Mouse (Mus musculus) embryonic facial prominence, embryonic 11.5 days (tissue): Measurements from ENCODE around the gene Lamtor5. TPM values are rescaled to one million over a fixed set of nuclear protein-coding genes. Genes with fewer than 3 reads are reported as not detected.
A peak's percentile ranks its signal among the peaks of the same experiment; 100 is the strongest.
"Not testable (repeated sequence)": the region's sequence is repeated elsewhere in the genome, so short reads cannot be mapped to it uniquely, and the experiment has no call there.

Experiments used
- ATAC-seq: fragments of 200-750 bp; cut with Nextera tagmentation; replicated peaks from 2 replicates; pipeline ENCODE4 v1.8.0; 2017; ENCODE audit warnings: low read depth; ENCODE audit not compliant: insufficient number of reproducible peaks, low FRiP score, low TSS enrichment
- DNase-seq: peaks from one replicate; pipeline ENCODE4 v3.0.0-alpha.2; 2015; ENCODE audit warnings: low spot score
- H3K27ac ChIP-seq: fragments of 300-500 bp; sonication (generic); replicated peaks from 2 replicates; pipeline ENCODE4 v1.5.1; 2014; ENCODE audit warnings: mild to moderate bottlenecking, low read depth, low read length, control low read depth
- H3K27me3 ChIP-seq: fragments of 300-500 bp; sonication (generic); 2 replicates; pipeline ENCODE4 v1.6.1; 2014; ENCODE audit warnings: mild to moderate bottlenecking, low read length, moderate library complexity, mixed read lengths; ENCODE audit not compliant: control insufficient read depth, insufficient read depth
- H3K36me3 ChIP-seq: fragments of 300-500 bp; sonication (generic); replicated peaks from 2 replicates; pipeline ENCODE4 v1.6.1; 2014; ENCODE audit warnings: low read depth, mild to moderate bottlenecking, low read length, moderate library complexity, mixed read lengths; ENCODE audit not compliant: control insufficient read depth, insufficient read depth
- H3K4me1 ChIP-seq: fragments of 300-500 bp; sonication (generic); 2 replicates; pipeline ENCODE4 v1.6.1; 2014; ENCODE audit warnings: low read length, mixed read lengths; ENCODE audit not compliant: control insufficient read depth, insufficient read depth
- H3K4me2 ChIP-seq: fragments of 300-500 bp; sonication (generic); 2 replicates; pipeline ENCODE4 v1.6.1; 2014; ENCODE audit warnings: low read depth, mild to moderate bottlenecking, control low read depth, low read length, moderate library complexity
- H3K4me3 ChIP-seq: fragments of 300-500 bp; sonication (generic); 2 replicates; pipeline ENCODE4 v1.5.1; 2014; ENCODE audit warnings: low read depth, low read length, control low read depth
- H3K9ac ChIP-seq: fragments of 300-500 bp; sonication (generic); replicated peaks from 2 replicates; pipeline ENCODE4 v1.6.1; 2014; ENCODE audit warnings: mild to moderate bottlenecking, control low read depth, low read length
- H3K9me3 ChIP-seq: fragments of 300-500 bp; sonication (generic); replicated peaks from 2 replicates; pipeline ENCODE4 v1.6.1; 2016; ENCODE audit warnings: mild to moderate bottlenecking, low read length, inconsistent platforms, mixed read lengths; ENCODE audit not compliant: control insufficient read depth
- whole genome bisulfite sequencing: fragments of 180-500 bp; shearing (Covaris S2); extraction: QIAGEN DNeasy Blood & Tissue Kit; methylation state at CpG from one replicate; pipeline ENCODE4 v1.1.7; 2014; 5-methylcytosine and 5-hydroxymethylcytosine counted together
- polyA plus RNA-seq: library from polyadenylated mRNA; unstranded; fragments of >200 nt; fragmentation: Nextera tagmentation; extraction: Ambion mirVana; gene quantifications from 2 replicates; pipeline ENCODE4 v1.2.1, GENCODE M21; 2014

Lamtor5 gene
- polyA plus RNA-seq, 1 experiment from 2014 or later, result 186 TPM

- H3K27me3 ChIP-seq, result no peaks in the 10 kb centered on the region
- no peak overlapping the region for H3K4me2 ChIP-seq
- no peaks in the 10 kb centered on the region for H3K4me1 ChIP-seq
- H3K4me3 ChIP-seq, result no peak overlapping the region
- H3K9ac ChIP-seq, result no peak overlapping the region
- DNase-seq (no peak), ATAC-seq (no peak)
- H3K27ac ChIP-seq, result no peak overlapping the region
- H3K9me3 ChIP-seq, result no peaks in the 10 kb centered on the region
- no peaks in the 10 kb centered on the region for H3K36me3 ChIP-seq
- 65% methylated on average over 5 of the region's 5 CpGs for WGBS
Observed at GRCm38 (mm10) chr3:107275351-107275750, 3.3 kb upstream of the Lamtor5 start.

GRCm38 (mm10) chr3:107275996-107276395 is 2.7 kb upstream of the Lamtor5 start:
- DNase-seq, result no peak
- ATAC-seq, result no peak

GRCm38 (mm10) chr3:107276626-107277025 is 2.0 kb upstream of the Lamtor5 start:
- no peak for ATAC-seq
- WGBS, result 79% methylated on average over 3 of the region's 3 CpGs

More at GRCm38 (mm10) chr3:107275996-107276395, 2.7 kb upstream of the Lamtor5 start:
- Histone ChIP-seq H3K4me3 (no peak overlapping the region), H3K27ac (no peak overlapping the region), H3K9ac (no peak overlapping the region), H3K36me3 (no peaks in the 10 kb centered on the region), H3K4me2 (no peak overlapping the region), H3K9me3 (no peaks in the 10 kb centered on the region), H3K4me1 (no peaks in the 10 kb centered on the region), H3K27me3 (no peaks in the 10 kb centered on the region)
- WGBS, result 56% methylated on average over 4 of the region's 4 CpGs

GRCm38 (mm10) chr3:107286123-107286522 is 7.5 kb downstream of the Lamtor5 start:
- Histone ChIP-seq H3K27me3 (no peaks in the 10 kb centered on the region), H3K36me3 (peaks cover 4% of the 10 kb centered on the region; the same call in 1 of the 2 replicates), H3K9me3 (no peaks in the 10 kb centered on the region), H3K4me1 (no peaks in the 10 kb centered on the region; the same call in 1 of the 2 replicates), H3K4me2 (no peak overlapping the region), H3K4me3 (no peak overlapping the region), H3K27ac (no peak overlapping the region), H3K9ac (no peak overlapping the region)
- no peak for ATAC-seq
- DNase-seq, result no peak
- WGBS, result 83% methylated on average over 2 of the region's 2 CpGs

More at GRCm38 (mm10) chr3:107276626-107277025, 2.0 kb upstream of the Lamtor5 start:
- Histone ChIP-seq H3K27me3 (no peaks in the 10 kb centered on the region), H3K36me3 (no peaks in the 10 kb centered on the region), H3K4me2 (no peak overlapping the region), H3K9me3 (no peaks in the 10 kb centered on the region), H3K27ac (no peak overlapping the region), H3K4me3 (no peak overlapping the region), H3K9ac (no peak overlapping the region), H3K4me1 (no peaks in the 10 kb centered on the region)
- no peak for DNase-seq

GRCm38 (mm10) chr3:107287346-107287745 is 8.7 kb downstream of the Lamtor5 start:
- Histone ChIP-seq H3K4me1 (no peaks in the 10 kb centered on the region; the same call in 1 of the 2 replicates), H3K27me3 (no peaks in the 10 kb centered on the region), H3K27ac (no peak overlapping the region), H3K9ac (no peak overlapping the region), H3K4me3 (no peak overlapping the region), H3K9me3 (no peaks in the 10 kb centered on the region), H3K36me3 (peaks cover 4% of the 10 kb centered on the region; the same call in 1 of the 2 replicates), H3K4me2 (no peak overlapping the region)
- DNase-seq, result no peak
- no peak for ATAC-seq

GRCm38 (mm10) chr3:107290764-107291381 is 12.2 kb downstream of the Lamtor5 start, which contains the start of gene Slc16a4:
TSS of gene Slc16a4 (plus strand) at chr3:107291230.
- Histone ChIP-seq H3K9me3 (no peaks in the 10 kb centered on the region), H3K27me3 (no peaks in the 10 kb centered on the region), H3K27ac (no peak within 1 kb of the TSS), H3K36me3 (no peaks in the 10 kb centered on the region), H3K4me1 (no peaks in the 10 kb centered on the region; the same call in 1 of the 2 replicates), H3K9ac (no peak within 1 kb of the TSS), H3K4me2 (no peak within 1 kb of the TSS; the same call in 1 of the 2 replicates), H3K4me3 (no peak within 1 kb of the TSS)
- 21% methylated on average over 9 of the region's 9 CpGs for WGBS
- DNase-seq, result peak; percentile 79
- peak; percentile 57; the same call in 1 of the 2 replicates for ATAC-seq

GRCm38 (mm10) chr3:107295672-107296360 is 17.2 kb downstream of the Lamtor5 start:
- Histone ChIP-seq H3K9ac (no peak overlapping the region), H3K4me2 (no peak overlapping the region), H3K4me3 (no peak overlapping the region), H3K27me3 (no peaks in the 10 kb centered on the region), H3K36me3 (no peaks in the 10 kb centered on the region), H3K4me1 (no peaks in the 10 kb centered on the region; the same call in 1 of the 2 replicates), H3K27ac (no peak overlapping the region), H3K9me3 (no peaks in the 10 kb centered on the region)
- no peak for DNase-seq
- 91% methylated on average over 5 of the region's 5 CpGs for WGBS
- no peak for ATAC-seq

- H3K4me1 ChIP-seq, DNase-seq, H3K27ac ChIP-seq, H3K4me3 ChIP-seq, ATAC-seq, H3K27me3 ChIP-seq, H3K9ac ChIP-seq, H3K4me2 ChIP-seq, H3K9me3 ChIP-seq, H3K36me3 ChIP-seq: not testable (repeated sequence)
- 71% methylated on average over 4 of the region's 4 CpGs for WGBS
Observed at GRCm38 (mm10) chr3:107296917-107297316, 18.3 kb downstream of the Lamtor5 start.
